Mouse (Mus musculus) limb, embryonic 11.5 days (tissue): Measurements from ENCODE around the gene Ubap2l. TPM values are rescaled to one million over a fixed set of nuclear protein-coding genes. Genes with fewer than 3 reads are reported as not detected.

Experiments used
- ATAC-seq: fragments of 200-750 bp; cut with Nextera tagmentation; 2 replicates; pipeline ENCODE4 v1.8.0; 2017; ENCODE audit warnings: low read depth; ENCODE audit not compliant: insufficient number of reproducible peaks, low FRiP score, low TSS enrichment
- DNase-seq: peaks from one replicate; pipeline ENCODE4 v3.0.0-alpha.2; 2015; ENCODE audit warnings: low spot score
- H3K27ac ChIP-seq: fragments of 300-500 bp; sonication (generic); replicated peaks from 2 replicates; pipeline ENCODE4 v1.5.1; 2014; ENCODE audit warnings: low read depth, mild to moderate bottlenecking, low read length
- H3K27me3 ChIP-seq: fragments of 300-500 bp; sonication (generic); 2 replicates; pipeline ENCODE4 v1.6.1; 2014; ENCODE audit warnings: mild to moderate bottlenecking, low read length, mixed read lengths; ENCODE audit not compliant: control insufficient read depth, insufficient read depth
- H3K36me3 ChIP-seq: fragments of 300-500 bp; sonication (generic); 2 replicates; pipeline ENCODE4 v1.6.1; 2014; ENCODE audit warnings: mild to moderate bottlenecking, low read length, moderate library complexity, mixed read lengths; ENCODE audit not compliant: control insufficient read depth, insufficient read depth
- H3K4me1 ChIP-seq: fragments of 300-500 bp; sonication (generic); 2 replicates; pipeline ENCODE4 v1.6.1; 2014; ENCODE audit warnings: low read length, mixed read lengths; ENCODE audit not compliant: control insufficient read depth, insufficient read depth
- H3K4me2 ChIP-seq: fragments of 300-500 bp; sonication (generic); 2 replicates; pipeline ENCODE4 v1.6.1; 2014; ENCODE audit warnings: low read depth, mild to moderate bottlenecking, moderate library complexity; ENCODE audit not compliant: severe bottlenecking
- H3K4me3 ChIP-seq: fragments of 300-500 bp; sonication (generic); 2 replicates; pipeline ENCODE4 v1.5.1; 2014; ENCODE audit warnings: low read depth, low read length
- H3K9ac ChIP-seq: fragments of 300-500 bp; sonication (generic); 2 replicates; pipeline ENCODE4 v1.6.1; 2014; ENCODE audit warnings: mild to moderate bottlenecking, low read length
- H3K9me3 ChIP-seq: fragments of 300-500 bp; sonication (generic); 2 replicates; pipeline ENCODE4 v1.6.1; 2016; ENCODE audit warnings: low read length; ENCODE audit not compliant: control insufficient read depth
- WGBS: fragments of 180-500 bp; shearing (Covaris S2); extraction: QIAGEN DNeasy Blood & Tissue Kit; methylation state at CpG from one replicate; pipeline ENCODE4 v1.1.7; 2014; 5-methylcytosine and 5-hydroxymethylcytosine counted together
- polyA plus RNA-seq: library from polyadenylated mRNA; unstranded; fragments of >200 nt; fragmentation: Nextera tagmentation; extraction: Ambion mirVana; gene quantifications from 2 replicates; pipeline ENCODE4 v1.2.1, GENCODE M21; 2014

Ubap2l gene
- polyA plus RNA-seq, 1 experiment from 2014 or later = 238 TPM

- DNase-seq (no peak), ATAC-seq (no peak)
- Histone ChIP-seq H3K4me3 (no peak overlapping the region), H3K9me3 (no peaks in the 10 kb centered on the region), H3K36me3 (peaks cover 18% of the 10 kb centered on the region; the same call in 1 of the 2 replicates), H3K27ac (no peak overlapping the region), H3K4me2 (no peak overlapping the region), H3K4me1 (no peaks in the 10 kb centered on the region), H3K27me3 (no peaks in the 10 kb centered on the region), H3K9ac (no peak overlapping the region)
- 94% methylated on average over 6 of the region's 6 CpGs for WGBS
These were observed 9.1 kb upstream of the Ubap2l start for GRCm38 (mm10) chr3:90061549-90061948.

GRCm38 (mm10) chr3:90051441-90052350 lies 732 bp downstream of the Ubap2l start, which contains the start of gene 4933434E20Rik:
Gene 4933434E20Rik, plus strand, starts transcription at chr3:90051636.
- Histone ChIP-seq H3K4me3 (peak within 1 kb of the TSS; percentile 61), H3K27me3 (no peaks in the 10 kb centered on the region), H3K9ac (peak within 1 kb of the TSS; percentile 83), H3K36me3 (peaks cover 3% of the 10 kb centered on the region; the same call in 1 of the 2 replicates), H3K4me1 (0 out of 2 replicates have a peak, but pooled peaks cover 5% of the 10 kb centered on the region), H3K4me2 (peak within 1 kb of the TSS; percentile 54), H3K27ac (peak within 1 kb of the TSS; percentile 88), H3K9me3 (no peaks in the 10 kb centered on the region)
- DNase-seq (peak; percentile 74), ATAC-seq (peak; percentile 78)
- WGBS = under 1% methylated on average over 39 of the region's 43 CpGs

- Histone ChIP-seq H3K27ac (no peak overlapping the region), H3K4me1 (0 out of 2 replicates have a peak, but pooled peaks cover 5% of the 10 kb centered on the region), H3K4me3 (no peak overlapping the region), H3K9ac (no peak overlapping the region), H3K27me3 (no peaks in the 10 kb centered on the region), H3K36me3 (peaks cover 2% of the 10 kb centered on the region; the same call in 1 of the 2 replicates), H3K4me2 (no peak overlapping the region), H3K9me3 (no peaks in the 10 kb centered on the region)
- 79% methylated on average over 3 of the region's 3 CpGs for WGBS
- DNase-seq = no peak
- no peak for ATAC-seq
These were observed 2.7 kb downstream of the Ubap2l start for GRCm38 (mm10) chr3:90049691-90050090.

DNA sequence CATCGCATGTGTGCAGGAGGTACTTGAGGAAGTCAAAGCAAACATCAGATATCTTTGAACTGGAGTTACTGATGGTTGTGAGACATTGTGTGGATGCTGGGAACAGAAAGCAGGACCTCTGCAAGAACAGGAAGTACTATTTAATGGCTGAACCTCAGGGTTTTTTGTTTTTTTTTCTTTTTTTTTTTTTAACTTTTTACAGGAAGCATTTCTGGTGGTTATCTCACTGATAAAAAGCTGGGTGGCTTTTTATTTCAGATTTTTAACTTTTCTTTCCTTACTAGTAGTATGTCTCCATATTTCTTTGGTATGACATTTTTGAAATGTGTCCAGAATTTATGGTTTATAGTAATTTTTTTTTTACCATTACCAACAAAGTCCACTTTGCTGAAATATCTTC lies 16.2 kb downstream of the Ubap2l start:
- H3K27ac ChIP-seq = no peak overlapping the region
- no peak for DNase-seq
- H3K4me2 ChIP-seq = no peak overlapping the region
- H3K9me3 ChIP-seq = no peaks in the 10 kb centered on the region
- 95% methylated on average over 1 of the region's 1 CpGs for WGBS
- H3K4me1 ChIP-seq = no peaks in the 10 kb centered on the region
- peaks cover 17% of the 10 kb centered on the region for H3K36me3 ChIP-seq
- ATAC-seq = no peak
- no peak overlapping the region for H3K4me3 ChIP-seq
- H3K27me3 ChIP-seq = no peaks in the 10 kb centered on the region
- no peak overlapping the region for H3K9ac ChIP-seq

DNA sequence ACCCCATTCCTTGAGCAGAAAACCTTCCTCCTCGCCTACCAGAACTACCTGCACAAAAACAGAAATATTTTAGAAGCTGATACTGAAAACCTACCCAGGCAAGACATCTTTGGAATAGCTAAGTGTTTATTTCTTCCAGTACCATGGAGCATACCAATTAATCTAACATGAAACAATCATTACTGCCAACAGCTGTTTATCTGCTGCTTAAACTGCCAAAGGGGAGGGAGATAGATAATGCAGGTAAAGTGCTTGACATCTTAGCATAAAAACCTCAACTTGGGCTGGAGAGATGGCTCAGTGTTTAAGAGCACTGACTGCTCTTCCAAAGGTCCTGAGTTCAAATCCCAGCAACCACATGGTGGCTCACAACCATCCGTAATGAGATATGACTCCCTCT lies 17.8 kb downstream of the Ubap2l start:
- H3K4me3 ChIP-seq = no peak overlapping the region
- no peak overlapping the region for H3K4me2 ChIP-seq
- H3K9ac ChIP-seq = no peak overlapping the region
- H3K27ac ChIP-seq = no peak overlapping the region
- DNase-seq (no peak), ATAC-seq (no peak)
- peaks cover 18% of the 10 kb centered on the region for H3K36me3 ChIP-seq
- no peaks in the 10 kb centered on the region for H3K9me3 ChIP-seq
- no peaks in the 10 kb centered on the region for H3K4me1 ChIP-seq
- H3K27me3 ChIP-seq = no peaks in the 10 kb centered on the region
- WGBS = 90% methylated on average over 2 of the region's 2 CpGs

DNA sequence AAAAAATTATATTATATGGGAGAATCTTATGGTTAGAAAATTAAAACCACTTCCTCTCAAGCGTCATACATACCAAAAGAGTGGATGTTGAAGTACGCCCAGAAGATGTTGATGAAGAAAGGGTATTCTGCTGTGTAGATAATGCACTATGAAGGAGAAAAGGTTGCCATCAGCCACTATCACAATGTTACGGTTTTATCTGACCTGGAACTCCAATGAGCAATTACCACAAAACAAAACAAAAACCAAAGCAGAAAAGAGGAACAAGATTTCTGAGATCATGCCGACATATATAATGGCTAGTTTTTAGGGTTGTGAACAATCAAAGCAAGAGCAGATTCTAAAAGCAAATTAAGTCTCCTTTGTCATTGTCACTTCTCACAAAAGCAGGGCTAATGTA lies 35.8 kb downstream of the Ubap2l start:
- no peaks in the 10 kb centered on the region for H3K9me3 ChIP-seq
- no peak overlapping the region for H3K9ac ChIP-seq
- H3K4me1 ChIP-seq = no peaks in the 10 kb centered on the region
- no peak overlapping the region for H3K4me2 ChIP-seq
- no peak overlapping the region for H3K27ac ChIP-seq
- WGBS = 95% methylated on average over 4 of the region's 4 CpGs
- ATAC-seq = no peak
- no peak overlapping the region for H3K4me3 ChIP-seq
- DNase-seq = no peak
- H3K36me3 ChIP-seq = peaks cover 37% of the 10 kb centered on the region
- H3K27me3 ChIP-seq = no peaks in the 10 kb centered on the region

DNA sequence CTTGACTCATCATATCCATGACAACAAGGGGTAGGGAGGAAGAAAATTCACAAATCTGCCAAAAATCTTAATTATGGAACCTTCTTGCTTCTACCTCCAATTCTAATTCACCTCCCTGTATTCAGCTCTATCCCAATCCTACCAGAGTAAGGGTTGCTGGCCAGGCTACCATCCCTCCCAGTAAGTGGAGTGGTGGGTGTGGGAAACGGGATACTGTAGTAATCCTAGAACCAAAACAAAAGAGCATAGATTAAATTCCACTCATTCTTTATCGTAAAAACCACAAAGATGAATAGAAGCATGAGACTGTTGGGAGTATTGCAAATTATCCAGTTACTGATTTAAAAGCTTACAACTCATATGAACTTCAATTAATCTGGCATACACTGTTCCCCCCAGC lies 42.1 kb downstream of the Ubap2l start:
- no peaks in the 10 kb centered on the region for H3K4me1 ChIP-seq
- H3K4me2 ChIP-seq = no peak overlapping the region
- peaks cover 33% of the 10 kb centered on the region for H3K36me3 ChIP-seq
- no peak overlapping the region for H3K4me3 ChIP-seq
- H3K27me3 ChIP-seq = no peaks in the 10 kb centered on the region
- H3K9me3 ChIP-seq = no peaks in the 10 kb centered on the region
- no peak for ATAC-seq
- no peak overlapping the region for H3K9ac ChIP-seq
- DNase-seq = no peak
- 80% methylated on average over 2 of the region's 2 CpGs for WGBS
- H3K27ac ChIP-seq = no peak overlapping the region

DNA sequence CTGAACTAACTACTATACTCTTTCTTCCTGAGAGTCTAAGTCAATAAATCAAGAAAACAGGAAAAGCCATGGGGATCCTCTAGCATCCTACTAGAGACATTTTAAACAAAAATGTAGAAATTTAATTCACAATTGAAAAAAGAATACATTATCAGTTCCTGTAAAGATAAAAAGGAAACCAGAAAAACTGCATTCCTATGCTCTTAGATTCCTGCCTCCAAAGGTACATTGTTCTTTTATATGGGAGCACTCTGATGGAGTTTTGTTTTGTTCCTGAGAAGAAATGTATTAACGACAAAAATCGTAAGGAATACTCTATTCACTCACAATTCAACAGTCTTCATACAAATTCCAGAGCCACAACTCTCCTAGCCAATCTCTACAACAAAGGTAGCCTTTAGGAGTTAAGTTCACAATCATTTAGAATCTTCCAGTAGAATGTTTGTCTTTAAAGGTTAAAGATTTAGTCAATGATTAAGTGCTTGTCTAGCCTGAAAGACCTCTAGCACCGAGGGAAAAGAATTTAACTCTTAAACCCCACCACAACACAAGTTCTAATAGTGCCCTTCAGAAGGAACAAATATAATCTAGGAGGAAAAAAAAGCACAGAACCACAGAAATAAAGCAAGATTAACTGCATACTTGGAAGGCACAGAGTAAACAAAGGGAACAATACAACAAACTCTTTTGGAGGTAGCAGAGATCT lies 48.2 kb downstream of the Ubap2l start:
- no peak for ATAC-seq
- no peaks in the 10 kb centered on the region for H3K27me3 ChIP-seq
- H3K4me3 ChIP-seq = no peak overlapping the region
- H3K27ac ChIP-seq = no peak overlapping the region
- no peak for DNase-seq
- 53% methylated on average over 3 of the region's 3 CpGs for WGBS
- no peaks in the 10 kb centered on the region for H3K9me3 ChIP-seq
- peaks cover 24% of the 10 kb centered on the region for H3K36me3 ChIP-seq
- H3K9ac ChIP-seq = no peak overlapping the region
- no peak overlapping the region for H3K4me2 ChIP-seq
- H3K4me1 ChIP-seq = 0 out of 2 replicates have a peak, but pooled peaks cover 7% of the 10 kb centered on the region
